Mouse (Mus musculus) kidney, adult 8-10 months (tissue): ENCODE measurements at regions not wholly inside any gene's neighbourhood (a gene's known extent, or its start where the extent isn't known, plus 50 kb on each side); places are given as distances from the start of the nearest gene placed in this dataset.
A peak's percentile ranks its signal among the peaks of the same experiment; 100 is the strongest.
"Not testable (repeated sequence)": the region's sequence is repeated elsewhere in the genome, so short reads cannot be mapped to it uniquely, and the experiment has no call there.

Source experiments
- DNase-seq, 2 experiments: peaks; one replicate each; pipeline ENCODE4 v3.0.0; 2022

- no peak for DNase-seq
Observed at GRCm38 (mm10) chr11:28993270-28993847, 137.2 kb upstream of the Pnpt1 start.

- peak; percentile 9 to 44 for DNase-seq
Observed at GRCm38 (mm10) chr11:28998314-28999106, 132.0 kb upstream of the Pnpt1 start.

- no peak for DNase-seq
Observed at GRCm38 (mm10) chr11:28999196-28999595, 131.3 kb upstream of the Pnpt1 start.

- peak in 1 of 2 experiments; percentile 9 for DNase-seq
Observed at GRCm38 (mm10) chr11:28999620-29000019, 130.9 kb upstream of the Pnpt1 start.

- DNase-seq = no peak
Observed at GRCm38 (mm10) chr11:29000212-29000611, 130.3 kb upstream of the Pnpt1 start.

- peak; percentile 29 to 46 for DNase-seq
Observed at GRCm38 (mm10) chr11:29017406-29017805, 113.1 kb upstream of the Pnpt1 start.

GRCm38 (mm10) chr11:29040817-29041216, 89.7 kb upstream of the Pnpt1 start:
- no peak for DNase-seq

- DNase-seq = not testable (repeated sequence)
Observed at GRCm38 (mm10) chr11:29047985-29048610, 82.4 kb upstream of the Pnpt1 start.

GRCm38 (mm10) chr11:29052625-29053024, 77.9 kb upstream of the Pnpt1 start:
- DNase-seq = no peak

- not testable (repeated sequence) for DNase-seq
Observed at GRCm38 (mm10) chr11:29069586-29069985, 61.0 kb upstream of the Pnpt1 start.

- no peak for DNase-seq
Observed at GRCm38 (mm10) chr11:29072231-29072630, 58.3 kb upstream of the Pnpt1 start.
